25 mouse cellular contexts compared by ENCODE assay signal in the genomic region with DNA sequence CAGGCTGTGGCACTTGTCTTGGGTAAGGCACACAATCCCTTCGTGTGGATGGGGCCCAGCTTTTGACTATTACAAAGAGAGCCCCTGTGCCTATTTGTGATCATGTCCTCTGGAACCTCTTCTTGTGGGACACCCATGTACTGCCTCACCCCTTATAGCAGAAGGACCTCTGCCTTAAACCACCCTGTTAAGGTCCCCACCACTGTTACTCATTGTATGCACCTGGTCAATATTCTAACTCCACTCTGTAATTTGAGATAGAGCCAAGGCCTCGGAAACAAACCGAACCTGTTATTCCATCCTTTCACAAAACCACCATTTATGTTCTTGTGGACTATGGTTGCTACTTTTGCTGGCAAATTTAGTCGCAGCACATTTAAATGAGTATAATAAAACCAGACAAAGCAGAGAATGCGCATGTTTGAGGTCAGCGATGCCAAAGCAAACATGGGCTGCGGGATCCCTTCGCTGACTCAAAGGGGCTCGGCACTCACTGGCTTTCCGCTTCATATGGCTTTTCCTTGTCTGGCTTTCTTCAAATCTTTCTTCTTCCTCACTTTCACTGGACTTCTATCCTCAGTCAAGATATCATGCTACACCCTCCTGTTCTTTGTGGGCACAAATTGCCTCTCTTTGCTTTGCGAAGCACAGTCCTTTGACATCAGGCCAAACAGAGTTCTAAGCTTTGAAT.
A peak's percentile ranks its signal among the peaks of the same experiment; 100 is the strongest.
DNase-seq lines count a peak whose midpoint lies in the region; ATAC-seq and TF ChIP-seq lines count a peak whose summit lies in the region.
"Had no signal": no experiment of that assay in that cellular context is flagged by ENCODE, and none has a peak within 500 bp of the region (broad histone marks: within the 10 kb centered on the region; RNA-seq: fewer than 3 reads in every experiment).

No protein-coding gene starts in this region.

- 71% methylated on average over 11 of the region's 11 CpGs for WGBS in embryonic facial prominence, embryonic 14.5 days
- WGBS in embryonic facial prominence, embryonic 10.5 days: 85% methylated on average over 11 of the region's 11 CpGs
- 50% methylated on average over 11 of the region's 11 CpGs for WGBS in lung, postnatal 0 days
- WGBS in stomach, embryonic 14.5 days: 66% methylated on average over 11 of the region's 11 CpGs
- WGBS in limb, embryonic 10.5 days: 89% methylated on average over 11 of the region's 11 CpGs

- peak; percentile 67 for ATAC-seq in embryonic facial prominence, embryonic 14.5 days (ENCODE audit: low read depth)
- ATAC-seq in lung, postnatal 0 days: no peak
- 0 out of 2 replicates have a peak, but pooled peaks have one; percentile 56 for ATAC-seq in stomach, embryonic 14.5 days (ENCODE audit: insufficient number of reproducible peaks, insufficient read depth, low FRiP score, low read depth)
- ATAC-seq: activated CD4-positive, CD25-positive, alpha-beta regulatory T cell, adult 4 months; CD4-positive, CD25-positive, alpha-beta regulatory T cell, adult 4 months; forebrain, embryonic 14.5 days; hindbrain, embryonic 16.5 days had no signal

- no peak for TF ChIP-seq CTCF in lung, postnatal 0 days (IDR thresholded peaks at IDR 0.05)

- peak; percentile 68 for DNase-seq in embryonic facial prominence, embryonic 14.5 days (ENCODE audit: low spot score)
- DNase-seq in embryonic facial prominence, embryonic 10.5 days (ENCODE audit: low spot score): no peak
- DNase-seq in lung, postnatal 0 days (ENCODE audit: low spot score): peak; percentile 23
- no peak for DNase-seq in lung, postnatal 10 days
- DNase-seq in limb, embryonic 10.5 days (ENCODE audit: low spot score): no peak
- no peak for DNase-seq in spleen, postnatal 4 days (ENCODE audit: low spot score in 2 of 2)
- DNase-seq: adrenal gland, postnatal 14 days; B cell, adult 2 months; cerebellum, adult 18-20 months; cerebellum, adult 9-11 months; cerebellum, postnatal 36 days; gastrocnemius, adult 2 months; gastrocnemius, postnatal 25 days; heart, postnatal 4 days had no signal

- no peaks in the 10 kb centered on the region for H3K4me1 ChIP-seq in embryonic facial prominence, embryonic 14.5 days (ENCODE audit: control insufficient read depth, insufficient read depth, low read length)
- no peaks in the 10 kb centered on the region for H3K4me1 ChIP-seq in embryonic facial prominence, embryonic 10.5 days
- no peaks in the 10 kb centered on the region for H3K4me1 ChIP-seq in lung, postnatal 0 days (ENCODE audit: insufficient read depth, low read depth, low read length)
- no peaks in the 10 kb centered on the region for H3K4me1 ChIP-seq in stomach, embryonic 14.5 days (ENCODE audit: control insufficient read depth, insufficient read depth, low read length)
- H3K4me1 ChIP-seq in limb, embryonic 10.5 days: no peaks in the 10 kb centered on the region
- H3K4me1 ChIP-seq: embryonic facial prominence, embryonic 15.5 days; forebrain, embryonic 10.5 days; heart, embryonic 12.5 days; hindbrain, embryonic 12.5 days had no signal

- TF ChIP-seq EP300 in lung, postnatal 0 days (IDR thresholded peaks at IDR 0.05): no peak

- no peak overlapping the region for H3K4me3 ChIP-seq in embryonic facial prominence, embryonic 14.5 days (ENCODE audit: low read depth, low read length)
- H3K4me3 ChIP-seq in embryonic facial prominence, embryonic 10.5 days: no peak overlapping the region
- H3K4me3 ChIP-seq in lung, postnatal 0 days (ENCODE audit: low read depth, low read length): no peak overlapping the region
- H3K4me3 ChIP-seq in stomach, embryonic 14.5 days (ENCODE audit: low read depth, low read length): no peak overlapping the region
- no peak overlapping the region for H3K4me3 ChIP-seq in limb, embryonic 10.5 days
- H3K4me3 ChIP-seq: embryonic facial prominence, embryonic 15.5 days; erythroblast, embryonic 14.5 days; forebrain, embryonic 10.5 days; gastrocnemius, adult 2 months; heart, embryonic 12.5 days; hindbrain, embryonic 12.5 days had no signal

- H3K27me3 ChIP-seq in embryonic facial prominence, embryonic 14.5 days (replicated peaks; ENCODE audit: control insufficient read depth, insufficient read depth, low read length): no peaks in the 10 kb centered on the region
- H3K27me3 ChIP-seq in embryonic facial prominence, embryonic 10.5 days (replicated peaks; ENCODE audit: low read depth, poor library complexity, severe bottlenecking): no peaks in the 10 kb centered on the region
- no peaks in the 10 kb centered on the region for H3K27me3 ChIP-seq in lung, postnatal 0 days (replicated peaks; ENCODE audit: insufficient read depth, low read length)
- no peaks in the 10 kb centered on the region for H3K27me3 ChIP-seq in stomach, embryonic 14.5 days (ENCODE audit: control insufficient read depth, insufficient read depth, low read length)
- H3K27me3 ChIP-seq in limb, embryonic 10.5 days (ENCODE audit: low read depth, poor library complexity, severe bottlenecking): no peaks in the 10 kb centered on the region
- H3K27me3 ChIP-seq: embryonic facial prominence, embryonic 15.5 days; heart, embryonic 12.5 days; hindbrain, embryonic 12.5 days had no signal

- H3K9ac ChIP-seq in embryonic facial prominence, embryonic 14.5 days (ENCODE audit: low read depth, low read length): no peak overlapping the region
- no peak overlapping the region for H3K9ac ChIP-seq in lung, postnatal 0 days (replicated peaks; ENCODE audit: low read depth)
- H3K9ac ChIP-seq in stomach, embryonic 14.5 days (replicated peaks; ENCODE audit: low read depth, low read length): no peak overlapping the region
- H3K9ac ChIP-seq: embryonic facial prominence, embryonic 15.5 days; heart, embryonic 12.5 days; hindbrain, embryonic 12.5 days had no signal

- no peaks in the 10 kb centered on the region for H3K36me3 ChIP-seq in embryonic facial prominence, embryonic 14.5 days (ENCODE audit: control insufficient read depth, insufficient read depth, low read length)
- H3K36me3 ChIP-seq in embryonic facial prominence, embryonic 10.5 days (replicated peaks): no peaks in the 10 kb centered on the region
- no peaks in the 10 kb centered on the region for H3K36me3 ChIP-seq in lung, postnatal 0 days (ENCODE audit: insufficient read depth, low read length)
- no peaks in the 10 kb centered on the region for H3K36me3 ChIP-seq in stomach, embryonic 14.5 days (ENCODE audit: control insufficient read depth, insufficient read depth, low read length)
- no peaks in the 10 kb centered on the region for H3K36me3 ChIP-seq in limb, embryonic 10.5 days
- H3K36me3 ChIP-seq: embryonic facial prominence, embryonic 15.5 days; forebrain, embryonic 10.5 days; G1E; heart, embryonic 12.5 days; hindbrain, embryonic 12.5 days had no signal

- H3K27ac ChIP-seq in embryonic facial prominence, embryonic 14.5 days (replicated peaks; ENCODE audit: low read depth, low read length): no peak overlapping the region
- no peak overlapping the region for H3K27ac ChIP-seq in embryonic facial prominence, embryonic 10.5 days (replicated peaks)
- H3K27ac ChIP-seq in lung, postnatal 0 days (ENCODE audit: low read length): no peak overlapping the region
- no peak overlapping the region for H3K27ac ChIP-seq in stomach, embryonic 14.5 days (ENCODE audit: low read length)
- no peak overlapping the region for H3K27ac ChIP-seq in limb, embryonic 10.5 days
- H3K27ac ChIP-seq: embryonic facial prominence, embryonic 15.5 days; forebrain, embryonic 10.5 days; gastrocnemius, adult 2 months; hindbrain, embryonic 12.5 days had no signal

- no peaks in the 10 kb centered on the region for H3K9me3 ChIP-seq in embryonic facial prominence, embryonic 14.5 days (ENCODE audit: control insufficient read depth, low read length)
- no peaks in the 10 kb centered on the region for H3K9me3 ChIP-seq in embryonic facial prominence, embryonic 10.5 days
- no peaks in the 10 kb centered on the region for H3K9me3 ChIP-seq in lung, postnatal 0 days (ENCODE audit: low read length)
- H3K9me3 ChIP-seq in stomach, embryonic 14.5 days (ENCODE audit: control insufficient read depth, low read depth, low read length): no peaks in the 10 kb centered on the region
- H3K9me3 ChIP-seq in limb, embryonic 10.5 days (replicated peaks): no peaks in the 10 kb centered on the region
- H3K9me3 ChIP-seq: embryonic facial prominence, embryonic 15.5 days; forebrain, embryonic 10.5 days; G1E; heart, embryonic 12.5 days; hindbrain, embryonic 12.5 days had no signal

- no peak overlapping the region for H3K4me2 ChIP-seq in embryonic facial prominence, embryonic 14.5 days (ENCODE audit: low read depth, low read length)
- H3K4me2 ChIP-seq in lung, postnatal 0 days (replicated peaks; ENCODE audit: low read depth, low read length): no peak overlapping the region
- no peak overlapping the region for H3K4me2 ChIP-seq in stomach, embryonic 14.5 days (replicated peaks; ENCODE audit: low read depth, low read length)
- H3K4me2 ChIP-seq: embryonic facial prominence, embryonic 15.5 days; heart, embryonic 12.5 days; hindbrain, embryonic 12.5 days had no signal

Comparison
In these comparisons a context has a peak if more than half of its experiments do, and no peak if none do; other contexts are left out.
1. DNase-seq: peak in embryonic facial prominence, embryonic 14.5 days (single experiment) and lung, postnatal 0 days (single experiment); none in embryonic facial prominence, embryonic 10.5 days (single experiment), lung, postnatal 10 days (single experiment), limb, embryonic 10.5 days (single experiment) and spleen, postnatal 4 days (0 of 2).